Mouse (Mus musculus) heart, embryonic 11.5 days (tissue): Measurements from ENCODE around the gene Ncoa3. TPM values are rescaled to one million over a fixed set of nuclear protein-coding genes. Genes with fewer than 3 reads are reported as not detected.

Experiments
- ATAC-seq: fragments of 200-750 bp; cut with Nextera tagmentation; replicated peaks from 2 replicates; pipeline ENCODE4 v1.8.0; 2017; ENCODE audit warnings: moderate library complexity; ENCODE audit not compliant: insufficient number of reproducible peaks, low FRiP score, low TSS enrichment
- H3K27ac ChIP-seq: fragments of 300-500 bp; sonication (generic); 2 replicates; pipeline ENCODE4 v1.5.1; 2014; ENCODE audit warnings: mild to moderate bottlenecking, low read depth, low read length
- H3K27me3 ChIP-seq: fragments of 300-500 bp; sonication (generic); 2 replicates; pipeline ENCODE4 v1.6.1; 2014; ENCODE audit warnings: mild to moderate bottlenecking, low read length, mixed read lengths; ENCODE audit not compliant: control insufficient read depth, insufficient read depth
- H3K36me3 ChIP-seq: fragments of 300-500 bp; sonication (generic); 2 replicates; pipeline ENCODE4 v1.6.1; 2014; ENCODE audit warnings: mild to moderate bottlenecking, low read length, moderate library complexity, mixed read lengths; ENCODE audit not compliant: control insufficient read depth, insufficient read depth
- H3K4me1 ChIP-seq: fragments of 300-500 bp; sonication (generic); 2 replicates; pipeline ENCODE4 v1.6.1; 2014; ENCODE audit warnings: low read length; ENCODE audit not compliant: control insufficient read depth, insufficient read depth
- H3K4me2 ChIP-seq: fragments of 300-500 bp; sonication (generic); 2 replicates; pipeline ENCODE4 v1.6.1; 2014; ENCODE audit warnings: mild to moderate bottlenecking, moderate library complexity
- H3K4me3 ChIP-seq: fragments of 300-500 bp; sonication (generic); 2 replicates; pipeline ENCODE4 v1.5.1; 2014; ENCODE audit warnings: low read depth, low read length
- H3K9ac ChIP-seq: fragments of 300-500 bp; sonication (generic); 2 replicates; pipeline ENCODE4 v1.6.1; 2014; ENCODE audit warnings: mild to moderate bottlenecking, low read depth, low read length, moderate library complexity
- H3K9me3 ChIP-seq: fragments of 300-500 bp; sonication (generic); replicated peaks from 2 replicates; pipeline ENCODE4 v1.6.1; 2016; ENCODE audit warnings: low read length; ENCODE audit not compliant: control insufficient read depth
- WGBS: fragments of 180-500 bp; shearing (Covaris S2); extraction: QIAGEN DNeasy Blood & Tissue Kit; methylation state at CpG from one replicate; pipeline ENCODE4 v1.1.7; 2014; ENCODE audit not compliant: insufficient replicate concordance; 5-methylcytosine and 5-hydroxymethylcytosine counted together
- polyA plus RNA-seq: library from polyadenylated mRNA; unstranded; fragments of >200 nt; fragmentation: Nextera tagmentation; extraction: Ambion mirVana; gene quantifications from 2 replicates; pipeline ENCODE4 v1.2.1, GENCODE M21; 2014

The Ncoa3 gene
- polyA plus RNA-seq, 1 experiment from 2014 or later: 15.6 TPM

GRCm38 (mm10) chr2:165978119-165978518, 14.3 kb upstream of the Ncoa3 start:
- H3K4me1 ChIP-seq: peaks cover 14% of the 10 kb centered on the region; the same call in 1 of the 2 replicates
- H3K9ac ChIP-seq: no peak overlapping the region
- WGBS: 92% methylated on average over 1 of the region's 1 CpGs
- H3K36me3 ChIP-seq: no peaks in the 10 kb centered on the region
- H3K9me3 ChIP-seq: 0 out of 2 replicates have a peak, but pooled peaks cover 3% of the 10 kb centered on the region
- no peak for ATAC-seq
- no peak overlapping the region for H3K27ac ChIP-seq
- H3K4me3 ChIP-seq: no peak overlapping the region
- H3K27me3 ChIP-seq: no peaks in the 10 kb centered on the region
- H3K4me2 ChIP-seq: no peak overlapping the region

- peaks cover 14% of the 10 kb centered on the region; the same call in 1 of the 2 replicates for H3K4me1 ChIP-seq
- ATAC-seq: no peak
- H3K27me3 ChIP-seq: no peaks in the 10 kb centered on the region
- 0 out of 2 replicates have a peak, but pooled peaks cover 3% of the 10 kb centered on the region for H3K9me3 ChIP-seq
- no peak overlapping the region for H3K4me2 ChIP-seq
- H3K27ac ChIP-seq: peak overlapping the region; percentile 57; the same call in 1 of the 2 replicates
- WGBS: 54% methylated on average over 6 of the region's 6 CpGs
- H3K36me3 ChIP-seq: no peaks in the 10 kb centered on the region
- no peak overlapping the region for H3K9ac ChIP-seq
- H3K4me3 ChIP-seq: no peak overlapping the region
Measured at GRCm38 (mm10) chr2:165981248-165981977, 11.0 kb upstream of the Ncoa3 start.

- H3K9me3 ChIP-seq: 0 out of 2 replicates have a peak, but pooled peaks cover 3% of the 10 kb centered on the region
- H3K27ac ChIP-seq: peak overlapping the region; percentile 59; the same call in 1 of the 2 replicates
- no peak overlapping the region for H3K4me3 ChIP-seq
- H3K9ac ChIP-seq: no peak overlapping the region
- ATAC-seq: peak; percentile 86
- peaks cover 15% of the 10 kb centered on the region; the same call in 1 of the 2 replicates for H3K4me1 ChIP-seq
- WGBS: 46% methylated on average over 16 of the region's 16 CpGs
- peak overlapping the region; percentile 42; the same call in 1 of the 2 replicates for H3K4me2 ChIP-seq
- no peaks in the 10 kb centered on the region for H3K27me3 ChIP-seq
- H3K36me3 ChIP-seq: no peaks in the 10 kb centered on the region
Measured at GRCm38 (mm10) chr2:165982512-165983389, 9.7 kb upstream of the Ncoa3 start.

GRCm38 (mm10) chr2:165984318-165984717, 8.1 kb upstream of the Ncoa3 start:
- Histone ChIP-seq H3K4me1 (peaks cover 15% of the 10 kb centered on the region; the same call in 1 of the 2 replicates), H3K4me3 (no peak overlapping the region), H3K27me3 (no peaks in the 10 kb centered on the region), H3K36me3 (no peaks in the 10 kb centered on the region), H3K27ac (no peak overlapping the region), H3K9ac (no peak overlapping the region), H3K4me2 (no peak overlapping the region), H3K9me3 (no peaks in the 10 kb centered on the region)
- no peak for ATAC-seq
- 96% methylated on average over 1 of the region's 1 CpGs for WGBS

GRCm38 (mm10) chr2:165984891-165985290, 7.5 kb upstream of the Ncoa3 start:
- Histone ChIP-seq H3K4me2 (no peak overlapping the region), H3K27ac (no peak overlapping the region), H3K36me3 (no peaks in the 10 kb centered on the region), H3K9ac (no peak overlapping the region), H3K4me1 (peaks cover 15% of the 10 kb centered on the region; the same call in 1 of the 2 replicates), H3K9me3 (no peaks in the 10 kb centered on the region), H3K27me3 (no peaks in the 10 kb centered on the region), H3K4me3 (no peak overlapping the region)
- ATAC-seq: no peak
- WGBS: 82% methylated on average over 6 of the region's 6 CpGs

GRCm38 (mm10) chr2:165985581-165985980, 6.9 kb upstream of the Ncoa3 start:
- H3K9me3 ChIP-seq: no peaks in the 10 kb centered on the region
- H3K4me3 ChIP-seq: no peak overlapping the region
- H3K36me3 ChIP-seq: no peaks in the 10 kb centered on the region
- H3K27ac ChIP-seq: no peak overlapping the region
- H3K9ac ChIP-seq: no peak overlapping the region
- no peak for ATAC-seq
- H3K27me3 ChIP-seq: no peaks in the 10 kb centered on the region
- no peak overlapping the region for H3K4me2 ChIP-seq
- H3K4me1 ChIP-seq: peaks cover 15% of the 10 kb centered on the region; the same call in 1 of the 2 replicates
- WGBS: 77% methylated on average over 11 of the region's 11 CpGs

GRCm38 (mm10) chr2:165986921-165987453, 5.4 kb upstream of the Ncoa3 start:
- Histone ChIP-seq H3K4me3 (peak overlapping the region; percentile 52), H3K36me3 (no peaks in the 10 kb centered on the region), H3K4me2 (peak overlapping the region; percentile 80), H3K27me3 (no peaks in the 10 kb centered on the region), H3K27ac (peak overlapping the region; percentile 73), H3K4me1 (peaks cover 8% of the 10 kb centered on the region; the same call in 1 of the 2 replicates), H3K9me3 (no peaks in the 10 kb centered on the region), H3K9ac (peak overlapping the region; percentile 80)
- 1% methylated on average over 23 of the region's 23 CpGs for WGBS
- ATAC-seq: no peak

GRCm38 (mm10) chr2:165993173-165993900, 901 bp downstream of the Ncoa3 start:
- H3K4me1 ChIP-seq: peaks cover 3% of the 10 kb centered on the region
- H3K4me2 ChIP-seq: peak overlapping the region; percentile 98
- H3K9ac ChIP-seq: peak overlapping the region; percentile 95
- H3K36me3 ChIP-seq: no peaks in the 10 kb centered on the region
- H3K27ac ChIP-seq: peak overlapping the region; percentile 80; the same call in 1 of the 2 replicates
- H3K27me3 ChIP-seq: no peaks in the 10 kb centered on the region
- peak; percentile 6; the same call in 1 of the 2 replicates for ATAC-seq
- H3K9me3 ChIP-seq: no peaks in the 10 kb centered on the region
- peak overlapping the region; percentile 96 for H3K4me3 ChIP-seq
- 3% methylated on average over 35 of the region's 35 CpGs for WGBS
